Mouse (Mus musculus) 416B (cell line): ENCODE results near the gene Gm8369.
"Not testable (repeated sequence)": the region's sequence is repeated elsewhere in the genome, so short reads cannot be mapped to it uniquely, and the experiment has no call there.

Source experiments
- DNase-seq: peaks from one replicate; pipeline ENCODE4 v3.0.0; 2011; ENCODE audit warnings: low read depth

Gm8369 gene

DNA sequence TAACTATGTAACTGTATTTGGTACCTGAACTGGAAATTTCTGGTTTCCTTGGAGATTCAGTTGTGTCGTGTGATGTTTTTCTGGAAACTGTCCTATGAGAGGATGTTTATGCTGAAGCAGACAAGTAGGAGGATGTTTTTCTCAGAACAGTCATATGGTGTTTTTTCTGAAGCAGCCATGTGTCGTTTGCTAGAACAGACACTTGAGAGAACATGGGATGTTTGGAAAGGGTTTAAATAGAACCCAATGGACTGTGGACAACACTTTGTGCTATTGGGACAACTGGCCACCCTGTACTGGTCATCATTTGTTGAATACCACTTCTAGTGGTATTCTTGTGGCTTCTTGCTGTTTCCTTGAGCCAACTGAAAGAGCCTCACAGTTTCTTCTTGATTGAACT, at the start of gene Gm8369:
Gene Gm8369 (plus strand): TSS at position 193 of the 400 bp plus-strand sequence.
- DNase-seq = no peak

DNA sequence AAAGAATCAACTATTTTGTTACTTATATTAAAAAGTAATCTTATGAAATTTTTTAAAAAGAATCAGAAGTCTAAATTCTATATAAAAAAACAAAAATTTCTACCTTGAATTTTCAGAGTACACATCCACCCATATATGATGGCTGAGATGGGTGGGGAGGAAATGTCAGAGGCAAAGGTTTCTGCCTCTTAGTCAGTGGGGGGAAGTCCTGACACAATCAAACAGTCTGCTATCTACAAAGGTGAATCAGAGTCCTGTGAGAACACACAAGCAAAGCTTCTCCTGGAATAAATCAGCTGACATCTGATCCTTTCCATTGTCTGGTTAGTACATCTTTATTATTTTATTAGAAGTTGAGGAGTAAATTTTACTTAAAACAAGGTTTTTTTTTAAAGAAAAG, 42.4 kb upstream of the Gm8369 start, which contains the start of gene Ms4a4b:
Gene Ms4a4b (plus strand): TSS at position 216 of the 400 bp plus-strand sequence.
- DNase-seq = no peak

DNA sequence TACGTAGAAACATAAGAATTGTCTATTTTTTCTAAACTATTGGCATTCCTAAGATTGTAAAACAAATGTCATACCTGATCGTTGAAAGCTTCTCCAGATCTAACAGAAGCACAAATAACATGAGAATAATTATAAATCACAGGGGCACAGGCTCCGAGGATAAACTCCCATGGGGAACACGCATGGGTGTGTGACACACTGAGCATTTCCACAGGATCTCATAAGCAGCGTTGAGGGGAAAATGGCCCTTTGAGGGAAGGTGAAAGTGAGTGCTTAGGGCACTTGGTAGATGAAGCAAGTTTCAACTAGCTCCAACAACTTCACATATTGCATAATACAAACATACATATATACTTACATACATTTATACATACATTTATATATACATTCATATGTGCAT, 41.8 kb upstream of the Gm8369 start:
- no peak for DNase-seq

DNA sequence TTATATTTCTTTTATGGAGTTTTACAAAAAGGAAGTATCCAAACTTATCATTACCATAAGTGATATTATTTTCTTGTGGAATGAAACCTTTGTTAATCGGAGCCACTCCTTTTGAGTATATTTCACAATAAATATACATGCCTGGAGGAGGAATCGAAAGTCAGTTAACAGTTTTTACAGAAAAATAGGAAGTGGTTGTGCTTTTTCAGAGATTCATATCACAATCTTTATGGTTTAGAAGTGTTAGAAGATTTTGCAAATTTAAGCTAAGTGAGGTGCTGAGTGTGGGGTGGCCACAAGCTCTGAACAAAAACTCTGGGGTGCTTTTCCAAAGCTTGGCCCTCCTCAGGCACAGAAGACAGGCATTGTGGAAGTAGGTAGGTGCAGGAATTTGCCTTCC, 38.5 kb upstream of the Gm8369 start:
- DNase-seq = peak; percentile 34

DNA sequence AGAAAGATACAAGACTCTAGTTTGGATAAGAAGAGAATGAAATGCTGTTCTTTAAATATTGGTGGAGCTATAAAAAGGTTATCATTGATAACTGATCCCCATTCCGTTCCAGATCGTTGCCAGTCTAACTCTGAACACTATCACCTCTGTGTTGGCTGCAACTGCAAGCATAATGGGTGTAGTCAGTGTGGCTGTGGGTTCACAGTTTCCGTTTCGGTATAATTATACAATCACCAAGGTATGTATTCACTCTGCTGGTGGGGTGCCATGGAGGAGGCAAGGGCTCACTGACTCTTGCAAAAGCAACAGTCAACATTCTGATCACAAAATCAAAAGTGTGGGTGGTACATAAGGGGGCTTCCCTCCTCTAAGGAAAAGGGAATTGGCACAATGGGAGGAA, 26.7 kb upstream of the Gm8369 start:
- not testable (repeated sequence) for DNase-seq

DNA sequence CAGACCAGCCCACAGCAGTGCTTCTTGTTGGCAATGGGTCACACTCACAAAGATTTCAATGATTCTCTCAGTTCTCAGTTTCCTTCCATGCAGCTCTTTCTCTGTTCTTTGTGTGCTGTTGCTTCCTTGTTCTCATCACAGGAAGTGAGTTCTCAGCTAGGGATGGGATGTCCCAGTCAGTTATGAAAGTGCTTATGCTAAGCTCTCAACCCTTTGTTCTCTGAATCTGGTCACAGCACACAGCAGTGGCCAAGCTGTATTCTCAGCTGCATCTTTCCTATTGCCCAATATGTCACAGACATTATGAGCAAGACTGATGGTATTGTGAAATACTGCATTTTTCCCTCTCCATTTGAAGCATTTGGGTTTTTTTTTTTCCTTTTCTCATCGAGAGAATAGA, 20.9 kb upstream of the Gm8369 start:
- peak; percentile 11 for DNase-seq

DNA sequence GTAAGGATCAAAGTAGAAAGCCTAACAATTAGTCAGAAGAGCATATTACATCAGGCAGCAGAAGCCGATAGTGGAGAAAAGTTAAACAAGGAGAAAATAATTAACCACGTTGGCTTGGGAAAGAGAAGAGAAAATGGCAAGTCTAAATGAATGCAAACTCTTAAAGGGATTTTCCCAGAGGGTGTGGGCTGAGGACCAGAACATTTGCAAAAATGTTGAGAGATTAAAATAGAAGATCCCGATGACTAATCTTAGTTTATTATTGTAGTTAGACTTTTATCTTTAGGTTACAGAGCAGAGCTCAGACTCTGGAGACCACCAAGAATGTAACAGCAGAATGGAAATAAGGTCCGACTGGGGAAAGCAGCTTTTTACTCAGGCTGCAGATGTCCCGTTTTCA, 19.3 kb upstream of the Gm8369 start:
- DNase-seq = no peak

DNA sequence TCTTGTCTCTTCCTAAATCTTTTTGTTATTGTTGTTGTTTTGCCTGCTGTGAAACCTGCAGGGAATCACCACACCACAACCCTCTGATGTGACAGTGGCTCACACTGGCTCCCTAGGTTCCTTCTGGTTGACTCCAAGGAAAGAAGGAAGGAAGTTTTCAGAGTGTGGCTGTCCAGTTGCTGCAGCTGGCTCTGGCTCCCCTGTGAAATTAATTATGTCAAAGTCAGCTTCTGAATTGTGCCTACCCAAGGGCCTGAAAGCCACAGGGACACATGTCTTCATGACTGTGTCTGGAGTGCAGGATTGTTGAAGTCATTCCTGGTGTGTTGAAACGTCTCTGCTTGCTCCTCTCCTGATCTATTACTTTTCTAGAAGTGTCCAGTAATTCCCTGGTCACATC, 17.4 kb upstream of the Gm8369 start:
- DNase-seq = not testable (repeated sequence)

DNA sequence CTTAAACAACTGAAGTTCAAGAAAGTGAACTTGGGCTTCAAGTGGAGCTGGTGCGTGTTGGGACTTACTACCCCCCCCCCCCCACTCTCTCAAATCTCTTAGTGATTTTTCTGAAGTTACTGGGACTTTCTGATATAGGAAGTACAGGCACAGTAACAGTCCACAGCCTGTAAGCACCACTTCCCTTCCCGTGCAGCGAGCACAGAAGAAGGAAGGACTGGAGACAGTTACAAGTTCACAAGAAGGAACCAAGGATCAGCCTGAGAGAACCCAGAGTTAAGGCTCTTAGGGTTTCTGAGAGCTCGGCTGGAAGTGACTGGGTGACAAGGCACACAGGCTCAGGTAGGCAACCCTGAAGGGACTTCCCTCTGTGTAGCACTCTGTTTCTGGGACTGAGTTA, 16.5 kb upstream of the Gm8369 start, which contains the start of gene Ms4a6c:
Gene Ms4a6c (plus strand): TSS at position 152 of the 400 bp plus-strand sequence.
- not testable (repeated sequence) for DNase-seq

DNA sequence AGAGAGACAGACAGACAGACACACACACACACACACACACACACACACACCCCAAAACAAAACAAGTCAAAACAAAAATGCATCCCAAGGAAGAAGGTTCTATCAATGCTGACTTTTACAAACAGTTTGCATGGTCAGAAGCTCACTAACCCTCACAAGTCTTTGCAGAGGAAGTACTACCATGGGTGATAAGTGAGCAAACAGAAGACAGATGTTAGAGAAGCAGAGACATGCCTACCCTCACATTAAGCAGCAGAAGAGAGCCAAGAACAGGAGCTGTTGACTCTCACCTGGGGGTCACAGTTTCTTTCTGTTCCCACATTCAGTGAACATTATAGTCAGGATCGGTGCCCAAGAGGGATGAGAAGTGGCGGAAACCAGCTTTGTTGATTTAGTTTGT, 6.0 kb upstream of the Gm8369 start:
- DNase-seq = no peak

DNA sequence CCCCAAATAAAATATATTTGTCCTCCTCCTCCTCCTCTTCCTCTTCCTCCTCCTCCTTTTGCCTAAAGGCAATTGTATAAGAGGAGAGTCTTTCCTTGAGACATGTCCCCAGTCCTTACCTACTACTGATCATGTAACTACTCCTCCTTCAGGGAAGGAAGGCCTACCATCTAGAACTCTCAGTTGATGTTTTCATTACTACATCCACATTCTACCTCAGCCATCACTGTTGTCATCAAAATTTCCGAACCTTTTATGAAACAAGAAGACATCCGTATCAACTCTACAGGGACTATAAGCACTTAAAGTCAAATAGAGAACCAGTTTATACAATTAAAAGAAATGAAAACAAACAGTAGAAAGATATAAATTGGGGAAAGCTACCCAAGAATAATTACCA, 3.1 kb upstream of the Gm8369 start:
- no peak for DNase-seq

DNA sequence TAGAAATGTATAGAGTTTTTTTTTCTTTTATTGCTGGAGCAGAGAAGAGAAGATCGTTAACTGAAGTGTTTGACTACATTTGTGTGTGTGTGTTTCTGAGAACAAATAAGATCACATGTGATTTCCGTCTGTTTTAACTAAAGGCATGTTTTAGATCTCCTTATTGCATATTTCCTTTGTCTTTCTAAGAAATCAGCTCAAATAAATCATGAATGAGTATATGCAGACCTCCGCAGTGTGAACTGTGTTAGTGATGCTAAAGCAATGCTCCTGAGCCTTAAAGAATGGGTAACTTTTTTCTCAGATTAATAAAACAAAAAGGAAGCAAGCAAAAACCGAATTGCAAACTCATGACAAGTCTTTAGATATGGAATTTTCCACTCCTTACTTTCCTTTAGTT, 1.8 kb upstream of the Gm8369 start:
- DNase-seq = no peak

DNA sequence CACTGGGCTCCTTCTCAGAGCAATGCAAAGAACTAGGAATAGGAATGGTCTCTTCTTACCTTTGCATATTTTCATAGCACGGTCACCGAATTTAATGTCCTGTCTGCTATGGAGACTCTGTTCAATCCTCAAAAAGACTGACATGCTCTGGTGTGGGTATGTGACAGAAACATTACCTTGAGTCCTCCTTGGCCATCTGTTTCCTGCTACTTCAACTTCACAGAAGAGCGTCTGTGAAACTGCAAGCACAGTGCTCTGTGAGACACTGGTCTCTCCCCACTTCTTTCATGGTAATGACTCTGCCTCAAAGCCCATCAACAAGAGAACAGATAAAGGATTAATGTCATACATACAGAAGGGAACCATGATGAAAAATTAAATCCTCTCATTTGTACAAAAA, 1.4 kb upstream of the Gm8369 start:
- no peak for DNase-seq

DNA sequence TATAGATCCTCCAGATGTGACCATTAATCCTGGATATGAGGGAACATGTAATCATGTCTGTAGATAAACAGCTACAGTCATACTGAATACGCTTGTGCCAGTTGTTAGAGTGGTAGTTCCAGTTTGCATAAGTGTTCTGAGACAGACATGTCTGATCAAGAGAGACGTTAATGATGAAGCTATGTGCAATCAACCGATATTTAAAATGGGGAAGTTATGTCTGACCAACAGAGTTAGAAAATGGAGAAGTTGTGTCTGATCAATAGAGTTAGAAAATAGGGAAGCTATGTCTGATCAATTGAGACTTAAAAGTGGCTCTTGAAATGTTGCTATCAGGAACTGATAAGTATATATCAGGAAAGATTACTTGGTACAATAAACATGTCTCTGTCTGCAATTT, 472 bp upstream of the Gm8369 start:
- peak; percentile 11 for DNase-seq

DNA sequence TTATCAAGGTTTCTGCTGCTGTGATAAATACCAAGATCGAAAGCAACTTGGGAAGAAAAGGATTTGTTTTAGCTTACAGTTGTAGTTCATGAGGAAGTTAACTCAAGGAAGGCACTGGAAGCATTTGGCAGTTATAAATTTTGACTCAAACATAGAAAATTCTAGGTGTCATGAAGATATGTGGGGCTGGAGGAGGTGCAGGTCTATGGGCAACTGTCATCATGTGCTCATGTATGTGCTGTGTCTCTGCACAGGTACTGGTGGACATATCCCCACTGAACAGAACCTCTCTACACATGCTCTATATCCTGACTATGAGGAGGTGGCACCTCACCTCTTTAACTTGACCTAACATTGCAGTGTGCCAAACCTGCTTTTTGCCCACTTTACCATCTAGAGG, 861 bp downstream of the Gm8369 start:
- no peak for DNase-seq

DNA sequence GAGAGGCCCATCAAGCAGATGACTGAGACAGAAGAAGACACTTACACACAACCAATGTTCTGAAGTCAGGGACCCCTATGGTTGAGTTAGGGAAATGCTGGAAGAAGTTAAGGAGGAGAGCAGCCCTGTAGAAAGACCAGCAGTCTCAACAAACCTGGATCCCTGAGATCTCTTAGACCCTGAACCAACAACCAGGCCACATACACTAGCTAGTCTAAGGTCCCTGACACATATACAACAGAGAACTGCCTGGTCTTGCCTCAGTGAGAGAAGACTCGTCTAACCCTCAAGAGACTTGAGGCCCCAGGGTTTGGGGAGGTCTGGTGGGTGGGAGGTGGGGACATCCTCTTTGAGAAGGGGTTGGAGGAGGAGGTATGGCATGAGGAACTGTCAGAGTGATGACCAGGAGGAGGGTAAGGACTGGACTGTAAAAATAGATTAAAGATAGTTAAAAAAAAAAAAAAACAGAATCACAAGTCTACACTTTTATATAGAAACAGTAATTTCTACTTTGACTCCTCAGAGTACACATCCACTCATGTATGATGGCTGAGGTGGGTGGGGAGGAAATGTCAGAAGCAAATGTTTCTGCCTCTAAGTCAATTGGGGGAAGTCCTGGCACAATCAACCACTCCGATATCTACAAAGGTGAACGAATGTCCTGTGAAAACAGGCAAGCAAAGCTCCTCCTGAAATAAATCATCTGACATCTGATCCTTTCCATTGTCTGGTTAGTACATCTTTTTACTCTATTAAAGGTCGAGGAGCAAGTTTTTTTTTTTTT, 5.9 kb downstream of the Gm8369 start:
- DNase-seq = no peak

DNA sequence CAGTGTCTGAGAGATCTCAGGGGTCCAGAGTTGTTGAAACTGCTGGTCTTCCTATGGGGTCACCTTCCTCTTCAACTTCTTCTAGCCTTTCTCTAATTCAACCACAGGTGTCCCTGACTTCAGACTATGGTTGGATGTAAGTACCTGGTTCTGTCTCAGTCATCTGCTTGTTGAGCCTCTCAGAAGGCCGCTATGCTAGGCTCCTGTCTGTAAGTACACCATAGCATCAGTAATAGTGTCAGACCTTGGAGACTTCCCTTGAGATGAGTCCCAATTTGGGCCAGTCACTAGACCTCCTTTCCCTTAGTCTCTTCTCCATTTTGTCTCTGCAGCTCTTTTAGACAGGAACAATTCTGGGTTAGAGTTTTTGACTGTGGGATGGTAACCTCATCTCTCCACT, 6.9 kb downstream of the Gm8369 start:
- no peak for DNase-seq

DNA sequence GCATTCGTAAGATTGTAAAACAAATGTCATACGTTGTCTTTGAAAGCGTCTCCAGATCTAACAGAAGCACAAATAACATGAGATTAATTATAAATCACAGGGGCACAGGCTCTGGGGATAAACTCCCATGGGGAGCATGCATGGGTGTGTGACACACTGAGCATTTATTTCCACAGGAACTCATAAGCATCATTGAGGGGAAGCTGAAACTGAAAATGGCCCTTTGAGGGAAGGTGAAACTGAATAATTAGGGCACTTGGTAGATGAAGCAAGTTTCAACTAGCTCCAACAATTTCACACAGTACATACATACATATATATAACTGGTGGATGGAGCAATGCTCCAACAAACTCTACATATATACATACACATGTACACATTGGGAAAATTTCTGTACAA, 8.8 kb downstream of the Gm8369 start:
- DNase-seq = no peak

DNA sequence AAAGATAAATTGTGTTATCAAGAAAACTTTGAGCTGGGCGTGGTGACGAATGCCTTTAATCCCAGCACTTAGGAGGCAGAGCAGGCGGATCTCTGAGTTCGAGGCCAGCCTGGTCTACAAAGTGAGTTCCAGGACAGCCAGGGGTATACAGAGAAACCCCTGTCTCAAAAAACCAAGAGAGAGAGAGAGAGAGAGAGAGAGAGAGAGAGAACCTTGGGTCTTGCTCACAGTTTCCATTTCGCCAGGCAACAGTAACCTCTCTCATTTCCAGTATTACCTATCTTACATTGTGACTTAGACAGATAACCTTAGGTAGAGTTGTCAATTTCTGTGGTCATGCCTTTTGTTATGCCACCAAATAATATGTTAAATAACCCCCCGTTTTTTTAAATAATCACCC, 10.6 kb downstream of the Gm8369 start:
- DNase-seq = no peak

DNA sequence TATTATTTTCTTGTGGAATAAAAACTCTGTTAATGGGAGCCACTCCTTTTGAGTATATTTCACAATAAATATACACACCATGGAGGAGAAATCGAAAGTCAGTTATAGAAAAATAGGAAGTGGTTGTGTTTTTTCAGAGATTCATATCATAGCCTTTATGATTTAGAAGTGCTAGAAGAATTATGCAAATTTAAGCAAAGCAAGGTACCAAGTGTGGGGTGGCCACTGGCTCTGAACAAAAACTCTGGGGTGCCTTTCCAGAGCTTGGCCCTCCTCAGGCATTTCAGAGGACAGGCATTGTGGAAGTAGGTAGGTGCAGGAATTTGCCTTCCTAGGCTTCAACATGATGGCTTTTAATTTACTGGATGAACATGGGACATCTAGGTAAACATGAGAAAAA, 11.6 kb downstream of the Gm8369 start:
- peak; percentile 24 for DNase-seq

DNA sequence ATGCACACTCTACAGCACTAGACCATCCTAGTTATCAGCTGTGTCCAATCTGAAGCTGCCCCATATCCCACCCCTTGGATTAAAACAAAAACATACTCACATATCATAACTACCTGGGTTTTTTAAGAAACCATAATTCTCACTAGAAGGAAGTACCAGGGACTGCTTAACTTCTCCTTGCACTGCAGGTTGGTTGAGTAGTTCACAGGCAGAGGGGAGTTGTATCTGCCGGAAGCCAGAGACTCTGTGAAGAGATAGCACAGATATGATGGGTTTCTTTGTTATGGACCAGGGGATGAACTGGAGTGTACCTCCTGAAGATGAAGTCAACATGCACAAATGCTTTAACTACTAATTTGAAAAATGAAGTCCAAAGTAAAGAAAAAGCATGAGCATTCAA, 15.1 kb downstream of the Gm8369 start:
- DNase-seq = no peak

DNA sequence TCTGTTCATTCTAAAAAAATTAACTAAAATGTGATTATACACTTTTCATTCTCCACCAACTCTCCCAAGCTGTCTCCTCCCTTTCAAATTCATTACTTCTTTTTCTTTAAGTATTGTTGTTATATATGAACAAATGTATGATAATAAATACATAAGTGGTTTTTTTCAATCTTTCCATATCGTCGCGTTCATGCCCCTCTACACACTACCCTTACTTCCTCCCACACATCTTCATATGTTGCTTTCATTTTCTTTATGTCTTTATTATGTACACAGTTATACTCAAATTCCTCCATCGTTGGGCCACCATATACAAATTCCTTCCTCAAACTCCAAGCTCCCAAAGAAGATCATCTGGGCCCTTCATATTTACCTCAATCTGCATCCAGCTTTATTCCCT, 15.6 kb downstream of the Gm8369 start:
- no peak for DNase-seq

DNA sequence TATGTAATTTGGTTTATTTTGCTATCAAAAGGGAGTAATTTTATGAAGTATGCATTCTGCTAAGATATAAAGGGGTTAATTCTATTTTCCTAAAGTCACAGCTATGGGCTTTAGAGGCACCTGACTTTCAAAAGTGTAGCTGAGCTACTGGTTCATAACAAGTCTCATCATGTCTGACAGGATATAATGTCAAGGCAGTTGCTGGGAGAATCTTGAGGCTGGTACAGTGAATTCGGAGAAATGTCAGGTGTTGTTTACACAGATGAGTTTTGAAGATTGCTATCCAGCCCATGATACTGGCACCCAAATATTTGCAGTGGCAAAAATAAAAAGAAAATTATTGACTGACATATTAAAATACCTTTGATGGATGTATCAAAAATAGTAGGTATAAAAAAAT, 19.1 kb downstream of the Gm8369 start:
- DNase-seq = no peak

DNA sequence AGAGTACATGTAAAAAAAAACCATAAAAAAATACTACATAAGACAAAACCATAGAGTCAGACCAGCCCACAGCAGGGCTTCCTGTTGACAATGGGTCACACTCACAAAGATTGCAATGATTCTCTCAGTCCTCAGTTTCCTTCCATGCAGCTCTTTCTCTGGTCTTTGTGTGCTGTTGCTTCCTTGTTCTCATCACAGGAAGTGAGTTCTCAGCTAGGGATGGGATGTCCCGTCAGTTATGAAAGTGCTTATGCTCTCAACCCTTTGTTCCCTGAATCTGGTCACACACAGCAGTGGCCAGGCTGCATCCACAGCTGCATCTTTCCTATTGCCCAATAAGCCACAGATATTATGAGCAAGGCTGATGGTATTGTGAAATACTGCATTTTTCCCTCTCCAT, 27.7 kb downstream of the Gm8369 start:
- peak; percentile 4 for DNase-seq
